Mouse (Mus musculus) limb, embryonic 14.5 days (tissue): ENCODE measurements at regions not wholly inside any gene's neighbourhood (a gene's known extent, or its start where the extent isn't known, plus 50 kb on each side); places are given as distances from the start of the nearest gene placed in this dataset.

ENCODE experiments used
- ATAC-seq: fragments of 200-750 bp; cut with Nextera tagmentation; 2 replicates; pipeline ENCODE4 v1.8.0; 2017; ENCODE audit warnings: low read depth, moderate number of reproducible peaks, moderate TSS enrichment; ENCODE audit not compliant: low FRiP score
- DNase-seq: peaks from one replicate; pipeline ENCODE4 v3.0.0-alpha.2; 2015; ENCODE audit warnings: low spot score
- H3K27ac ChIP-seq: fragments of 300-500 bp; sonication (generic); replicated peaks from 2 replicates; pipeline ENCODE4 v1.5.1; 2014; ENCODE audit warnings: low read depth, mild to moderate bottlenecking, low read length, moderate library complexity, mixed read lengths
- H3K27me3 ChIP-seq: fragments of 300-500 bp; sonication (generic); 2 replicates; pipeline ENCODE4 v1.6.1; 2014; ENCODE audit warnings: low read length, mixed read lengths; ENCODE audit not compliant: control insufficient read depth, insufficient read depth
- H3K36me3 ChIP-seq: fragments of 300-500 bp; sonication (generic); 2 replicates; pipeline ENCODE4 v1.6.1; 2014; ENCODE audit warnings: mild to moderate bottlenecking, low read length, moderate library complexity, mixed read lengths; ENCODE audit not compliant: control insufficient read depth, insufficient read depth
- H3K4me1 ChIP-seq: fragments of 300-500 bp; sonication (generic); 2 replicates; pipeline ENCODE4 v1.6.1; 2014; ENCODE audit warnings: antibody characterized with exemption, low read length, mixed read lengths; ENCODE audit not compliant: control insufficient read depth, insufficient read depth
- H3K4me2 ChIP-seq: fragments of 300-500 bp; sonication (generic); replicated peaks from 2 replicates; pipeline ENCODE4 v1.6.1; 2014; ENCODE audit warnings: low read depth, mild to moderate bottlenecking, low read length, moderate library complexity; ENCODE audit not compliant: severe bottlenecking
- H3K4me3 ChIP-seq: fragments of 300-500 bp; sonication (generic); replicated peaks from 2 replicates; pipeline ENCODE4 v1.5.1; 2014; ENCODE audit warnings: low read length
- H3K9ac ChIP-seq: fragments of 300-500 bp; sonication (generic); 2 replicates; pipeline ENCODE4 v1.6.1; 2014; ENCODE audit warnings: mild to moderate bottlenecking, low read depth, low read length, moderate library complexity; ENCODE audit not compliant: severe bottlenecking
- H3K9me3 ChIP-seq: fragments of 300-500 bp; sonication (generic); 2 replicates; pipeline ENCODE4 v1.6.1; 2016; ENCODE audit warnings: low read length; ENCODE audit not compliant: control insufficient read depth
- POLR2A ChIP-seq: fragments of 200-500 bp; IDR thresholded peaks from 2 replicates; pipeline ENCODE4 v1.8.0; 2012; ENCODE audit warnings: inconsistent platforms, mild to moderate bottlenecking, moderate library complexity, borderline replicate concordance; ENCODE audit not compliant: insufficient read depth, insufficient read length; ENCODE audit errors: extremely low read depth
- WGBS: fragments of 180-500 bp; shearing (Covaris S2); extraction: QIAGEN DNeasy Blood & Tissue Kit; methylation state at CpG from one replicate; pipeline ENCODE4 v1.1.7; 2014; 5-methylcytosine and 5-hydroxymethylcytosine counted together

- H3K27me3 ChIP-seq, result no peaks in the 10 kb centered on the region
- DNase-seq (no peak), ATAC-seq (no peak)
- no peak overlapping the region for H3K27ac ChIP-seq
- H3K4me1 ChIP-seq, result no peaks in the 10 kb centered on the region
- no peaks in the 10 kb centered on the region for H3K36me3 ChIP-seq
- no peak for TF ChIP-seq POLR2A
- H3K9me3 ChIP-seq, result no peaks in the 10 kb centered on the region
- no peak overlapping the region for H3K4me2 ChIP-seq
- H3K9ac ChIP-seq, result no peak overlapping the region
- no peak overlapping the region for H3K4me3 ChIP-seq
Measured at GRCm38 (mm10) chr12:32489415-32490139, 111.1 kb downstream of the Ccdc71l start.

DNA sequence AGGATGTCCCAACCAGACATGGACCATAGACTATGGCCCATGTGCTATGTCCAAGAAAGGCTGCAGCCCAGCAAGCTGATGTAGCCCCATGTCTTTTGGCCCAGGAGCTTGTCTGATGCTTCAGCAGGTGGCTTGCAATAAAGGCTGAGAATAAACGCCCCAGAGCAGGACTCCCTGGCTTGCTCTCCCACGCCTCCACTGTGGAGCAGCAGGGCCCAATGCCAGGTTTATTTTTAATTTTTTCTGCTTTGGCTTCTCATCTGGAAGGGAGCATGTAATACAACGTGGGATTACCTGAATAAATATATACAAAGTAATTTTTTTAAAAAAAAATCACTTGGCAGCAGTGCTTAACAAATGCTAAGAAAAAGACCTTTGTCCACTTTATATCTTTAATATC lies 125.7 kb downstream of the Ccdc71l start:
- H3K27me3 ChIP-seq, result no peaks in the 10 kb centered on the region
- H3K36me3 ChIP-seq, result no peaks in the 10 kb centered on the region
- ATAC-seq (no peak), DNase-seq (no peak)
- no peaks in the 10 kb centered on the region for H3K4me1 ChIP-seq
- no peak overlapping the region for H3K4me3 ChIP-seq
- H3K27ac ChIP-seq, result no peak overlapping the region
- no peak overlapping the region for H3K4me2 ChIP-seq
- H3K9ac ChIP-seq, result no peak overlapping the region
- no peaks in the 10 kb centered on the region for H3K9me3 ChIP-seq
- no peak for TF ChIP-seq POLR2A
- WGBS, result 56% methylated on average over 3 of the region's 3 CpGs

- H3K27me3 ChIP-seq, result no peaks in the 10 kb centered on the region
- WGBS, result 58% methylated on average over 1 of the region's 1 CpGs
- H3K4me2 ChIP-seq, result no peak overlapping the region
- no peaks in the 10 kb centered on the region for H3K9me3 ChIP-seq
- H3K27ac ChIP-seq, result no peak overlapping the region
- no peak overlapping the region for H3K4me3 ChIP-seq
- no peaks in the 10 kb centered on the region for H3K4me1 ChIP-seq
- H3K36me3 ChIP-seq, result no peaks in the 10 kb centered on the region
- TF ChIP-seq POLR2A, result no peak
- peak; percentile 78; the same call in 1 of the 2 replicates for ATAC-seq
- DNase-seq, result no peak
- H3K9ac ChIP-seq, result no peak overlapping the region
Measured at GRCm38 (mm10) chr12:32508671-32509070, 130.2 kb downstream of the Ccdc71l start.

DNA sequence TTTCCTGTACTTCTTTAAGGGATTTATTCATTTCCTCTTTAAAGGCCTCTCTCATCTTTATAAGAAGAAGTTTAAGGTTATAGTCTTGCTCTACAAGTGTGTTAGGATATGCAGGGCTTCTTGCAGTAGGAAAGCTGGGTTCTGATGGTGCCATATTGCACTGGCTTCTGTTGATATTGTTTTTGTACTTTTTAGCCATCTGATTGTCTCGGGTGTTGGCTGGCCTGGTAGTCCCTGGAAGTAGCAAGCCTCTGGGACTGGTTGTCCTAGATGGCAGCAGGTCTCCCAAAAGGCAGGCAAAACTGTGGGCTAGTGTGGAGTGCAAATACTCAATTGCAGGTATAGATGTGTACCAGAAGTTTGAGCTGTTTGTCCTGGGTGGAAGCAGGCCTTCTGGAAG lies 147.1 kb downstream of the Ccdc71l start:
- no peak for TF ChIP-seq POLR2A
- no peaks in the 10 kb centered on the region for H3K9me3 ChIP-seq
- no peaks in the 10 kb centered on the region for H3K4me1 ChIP-seq
- H3K4me3 ChIP-seq, result no peak overlapping the region
- H3K4me2 ChIP-seq, result no peak overlapping the region
- 79% methylated on average over 1 of the region's 1 CpGs for WGBS
- no peak overlapping the region for H3K27ac ChIP-seq
- ATAC-seq (no peak), DNase-seq (no peak)
- no peaks in the 10 kb centered on the region for H3K36me3 ChIP-seq
- H3K27me3 ChIP-seq, result no peaks in the 10 kb centered on the region
- no peak overlapping the region for H3K9ac ChIP-seq

GRCm38 (mm10) chr12:32531216-32531615 lies 152.7 kb downstream of the Ccdc71l start:
- no peak overlapping the region for H3K4me2 ChIP-seq
- H3K9me3 ChIP-seq, result no peaks in the 10 kb centered on the region
- no peak for TF ChIP-seq POLR2A
- WGBS, result 69% methylated on average over 3 of the region's 3 CpGs
- no peaks in the 10 kb centered on the region for H3K4me1 ChIP-seq
- no peak for ATAC-seq
- H3K27me3 ChIP-seq, result no peaks in the 10 kb centered on the region
- H3K27ac ChIP-seq, result no peak overlapping the region
- DNase-seq, result no peak
- no peak overlapping the region for H3K4me3 ChIP-seq
- H3K36me3 ChIP-seq, result no peaks in the 10 kb centered on the region
- H3K9ac ChIP-seq, result no peak overlapping the region
